ENCODE assay signal across 7 mouse cellular contexts in the genomic region with DNA sequence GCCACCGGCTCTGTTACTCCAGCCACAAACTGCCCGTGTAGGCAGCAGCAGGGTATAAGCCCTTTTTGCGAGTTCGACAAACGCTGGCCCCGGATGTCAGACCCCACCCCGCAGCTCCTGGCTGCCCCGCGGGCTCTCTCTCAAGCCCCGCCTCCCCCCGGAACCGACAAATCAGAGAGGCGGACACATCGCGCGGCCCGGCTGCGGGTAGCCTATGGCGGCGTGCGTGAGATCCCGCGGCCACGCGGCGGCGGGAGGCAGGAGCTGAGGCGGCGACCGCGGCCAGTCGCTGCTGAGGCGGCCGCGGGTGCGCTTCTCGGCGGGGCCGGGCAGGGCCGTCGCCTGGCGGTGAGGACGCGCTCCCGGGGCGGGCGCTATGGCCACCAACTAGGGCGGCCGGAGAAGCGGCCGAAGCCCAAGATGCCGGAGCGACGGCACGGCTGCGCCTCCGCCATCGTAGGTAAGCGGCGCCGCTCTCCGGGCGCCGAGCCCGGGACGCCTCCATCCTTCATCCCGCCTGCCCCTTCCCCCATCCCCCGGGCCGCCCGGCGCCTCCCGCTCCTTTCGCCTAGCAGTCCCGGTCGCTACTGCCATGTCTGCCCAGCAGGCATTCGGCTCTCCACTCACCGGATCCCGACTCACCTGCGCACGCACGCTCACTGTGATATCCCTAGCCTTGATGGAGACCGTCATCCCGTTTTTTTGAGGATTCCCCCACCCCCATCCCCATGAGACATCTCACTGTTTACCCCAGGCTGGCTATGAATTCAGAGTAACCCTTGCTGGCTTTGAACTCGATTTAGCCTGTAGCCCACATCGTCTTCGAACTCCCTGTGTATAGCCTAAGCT. TPM values are rescaled to one million over a fixed set of nuclear protein-coding genes. Genes with fewer than 3 reads are reported as not detected.
DNase-seq lines count a peak whose midpoint lies in the region; ATAC-seq and TF ChIP-seq lines count a peak whose summit lies in the region.

No protein-coding gene starts in this region.

- peak; percentile 96 to 98 for DNase-seq in adrenal gland, postnatal 36 days
- peak; percentile 96 to 99 for DNase-seq in heart, adult 2 months
- peak; percentile 94 for DNase-seq in kidney, adult 2 months
- DNase-seq in limb, embryonic 11.5 days (ENCODE audit: low spot score), result peak; percentile 98

- intact Hi-C loops in heart, adult 2 months (cut with DNase I), result loop anchor here (2.0 to 5.0 kb wide), 3 partner anchors 37 to 63 kb away; a partner anchor contains a TSS

- H3K36me3 ChIP-seq in embryonic facial prominence, embryonic 12.5 days, result peaks cover 6% of the 10 kb centered on the region; the same call in 1 of the 2 replicates
- no peaks in the 10 kb centered on the region for H3K36me3 ChIP-seq in heart, adult 2 months (ENCODE audit: control insufficient read depth, insufficient read depth, low read length)
- no peaks in the 10 kb centered on the region for H3K36me3 ChIP-seq in kidney, adult 2 months (ENCODE audit: control insufficient read depth, insufficient read depth, low read length)
- no peaks in the 10 kb centered on the region for H3K36me3 ChIP-seq in limb, embryonic 11.5 days (ENCODE audit: control insufficient read depth, insufficient read depth, low read length)
- peaks cover 10% of the 10 kb centered on the region; the same call in 1 of the 2 replicates for H3K36me3 ChIP-seq in midbrain, embryonic 13.5 days
- H3K36me3 ChIP-seq in small intestine, adult 2 months (ENCODE audit: control insufficient read depth, insufficient read depth, low read length), result no peaks in the 10 kb centered on the region

- ATAC-seq in embryonic facial prominence, embryonic 12.5 days (ENCODE audit: insufficient number of reproducible peaks, insufficient read depth, low FRiP score, low TSS enrichment), result peak; percentile 90
- ATAC-seq in limb, embryonic 11.5 days (ENCODE audit: insufficient number of reproducible peaks, low FRiP score, low TSS enrichment, low read depth), result peak; percentile 94
- peak; percentile 98 for ATAC-seq in midbrain, embryonic 13.5 days

- no peaks in the 10 kb centered on the region for H3K79me2 ChIP-seq in heart, adult 2 months (replicated peaks; ENCODE audit: control insufficient read depth, insufficient read depth, low read length)

- TF ChIP-seq CTCF in heart, adult 2 months (IDR thresholded peaks at IDR 0.05), result peak; percentile 40
- TF ChIP-seq CTCF in kidney, adult 2 months (conservative IDR thresholded peaks at IDR 0.05; ENCODE audit: insufficient read depth, insufficient read length, low read depth, low read length), result no peak
- no peak for TF ChIP-seq CTCF in small intestine, adult 2 months (IDR thresholded peaks at IDR 0.05; ENCODE audit: extremely low read depth, insufficient read length, insufficient replicate concordance, low read depth, low read length)

- no peak for TF ChIP-seq EP300 in heart, adult 2 months (IDR thresholded peaks at IDR 0.05; ENCODE audit: insufficient read depth, low read depth, low read length)

- H3K4me2 ChIP-seq in embryonic facial prominence, embryonic 12.5 days (replicated peaks), result peak overlapping the region; percentile 78
- H3K4me2 ChIP-seq in limb, embryonic 11.5 days (ENCODE audit: low read depth, severe bottlenecking), result peak overlapping the region; percentile 69
- H3K4me2 ChIP-seq in midbrain, embryonic 13.5 days (replicated peaks), result peak overlapping the region; percentile 70

- H3K27ac ChIP-seq in embryonic facial prominence, embryonic 12.5 days, result peak overlapping the region; percentile 78
- peak overlapping the region; percentile 68 for H3K27ac ChIP-seq in heart, adult 2 months
- H3K27ac ChIP-seq in kidney, adult 2 months (ENCODE audit: insufficient read depth, low read depth, low read length), result peak overlapping the region; percentile 25
- H3K27ac ChIP-seq in limb, embryonic 11.5 days (replicated peaks; ENCODE audit: low read depth, low read length), result peak overlapping the region; percentile 56; the same call in 1 of the 2 replicates
- H3K27ac ChIP-seq in midbrain, embryonic 13.5 days, result peak overlapping the region; percentile 87
- no peak overlapping the region for H3K27ac ChIP-seq in small intestine, adult 2 months (ENCODE audit: insufficient read depth, low read depth, low read length)

- TF ChIP-seq POLR2A in heart, adult 2 months (IDR thresholded peaks at IDR 0.05; ENCODE audit: insufficient read depth, low read depth, low read length), result peak; percentile 76
- no peak for TF ChIP-seq POLR2A in kidney, adult 2 months (IDR thresholded peaks at IDR 0.05; ENCODE audit: low read depth, low read length)
- peak; percentile 85 for TF ChIP-seq POLR2A in small intestine, adult 2 months (IDR thresholded peaks at IDR 0.05; ENCODE audit: low read depth, low read length)

- 0 out of 2 replicates have a peak, but pooled peaks cover 7% of the 10 kb centered on the region for H3K4me1 ChIP-seq in embryonic facial prominence, embryonic 12.5 days
- H3K4me1 ChIP-seq in heart, adult 2 months (ENCODE audit: control insufficient read depth, insufficient read depth, low read length), result peaks cover 15% of the 10 kb centered on the region
- H3K4me1 ChIP-seq in kidney, adult 2 months (ENCODE audit: control insufficient read depth, insufficient read depth, low read length), result 0 out of 2 replicates have a peak, but pooled peaks cover 6% of the 10 kb centered on the region
- peaks cover 3% of the 10 kb centered on the region; the same call in 1 of the 2 replicates for H3K4me1 ChIP-seq in limb, embryonic 11.5 days (ENCODE audit: control insufficient read depth, insufficient read depth, low read length)
- peaks cover 14% of the 10 kb centered on the region for H3K4me1 ChIP-seq in midbrain, embryonic 13.5 days (replicated peaks)
- peaks cover 5% of the 10 kb centered on the region; the same call in 1 of the 2 replicates for H3K4me1 ChIP-seq in small intestine, adult 2 months (ENCODE audit: control insufficient read depth, insufficient read depth, insufficient read length, low read length)

- H3K27me3 ChIP-seq in embryonic facial prominence, embryonic 12.5 days, result no peaks in the 10 kb centered on the region
- no peaks in the 10 kb centered on the region for H3K27me3 ChIP-seq in heart, adult 2 months (ENCODE audit: control insufficient read depth, insufficient read depth, low read length)
- H3K27me3 ChIP-seq in kidney, adult 2 months (replicated peaks; ENCODE audit: control insufficient read depth, insufficient read depth, low read length), result no peaks in the 10 kb centered on the region
- H3K27me3 ChIP-seq in limb, embryonic 11.5 days (ENCODE audit: control insufficient read depth, insufficient read depth, low read length), result no peaks in the 10 kb centered on the region
- H3K27me3 ChIP-seq in midbrain, embryonic 13.5 days, result no peaks in the 10 kb centered on the region
- peaks cover 9% of the 10 kb centered on the region for H3K27me3 ChIP-seq in small intestine, adult 2 months (ENCODE audit: control insufficient read depth, insufficient read depth, low read length)

- H3K4me3 ChIP-seq in embryonic facial prominence, embryonic 12.5 days, result peak overlapping the region; percentile 76
- peak overlapping the region; percentile 77 for H3K4me3 ChIP-seq in heart, adult 2 months
- peak overlapping the region; percentile 60 for H3K4me3 ChIP-seq in kidney, adult 2 months (ENCODE audit: insufficient read depth, low read depth, low read length)
- H3K4me3 ChIP-seq in limb, embryonic 11.5 days (ENCODE audit: low read depth, low read length), result peak overlapping the region; percentile 62
- peak overlapping the region; percentile 76 for H3K4me3 ChIP-seq in midbrain, embryonic 13.5 days (replicated peaks)
- peak overlapping the region; percentile 79 for H3K4me3 ChIP-seq in small intestine, adult 2 months (ENCODE audit: low read depth, low read length)

- peak overlapping the region; percentile 90 for H3K9ac ChIP-seq in embryonic facial prominence, embryonic 12.5 days
- peak overlapping the region; percentile 83 for H3K9ac ChIP-seq in heart, adult 2 months (ENCODE audit: low read depth, low read length)
- peak overlapping the region; percentile 90 for H3K9ac ChIP-seq in limb, embryonic 11.5 days (ENCODE audit: low read length)
- H3K9ac ChIP-seq in midbrain, embryonic 13.5 days (replicated peaks), result peak overlapping the region; percentile 91

- WGBS in embryonic facial prominence, embryonic 12.5 days, result 1% methylated on average over 67 of the region's 86 CpGs
- WGBS in heart, adult 2 months, result 2% methylated on average over 84 of the region's 86 CpGs
- WGBS in kidney, adult 2 months, result under 1% methylated on average over 86 of the region's 86 CpGs
- 1% methylated on average over 66 of the region's 86 CpGs for WGBS in limb, embryonic 11.5 days
- WGBS in midbrain, embryonic 13.5 days, result under 1% methylated on average over 85 of the region's 86 CpGs
- whole genome bisulfite sequencing in small intestine, adult 2 months, result 2% methylated on average over 83 of the region's 86 CpGs

- H3K9me3 ChIP-seq in embryonic facial prominence, embryonic 12.5 days, result no peaks in the 10 kb centered on the region
- H3K9me3 ChIP-seq in limb, embryonic 11.5 days (ENCODE audit: control insufficient read depth, low read length), result 0 out of 2 replicates have a peak, but pooled peaks cover 4% of the 10 kb centered on the region
- H3K9me3 ChIP-seq in midbrain, embryonic 13.5 days, result 0 out of 2 replicates have a peak, but pooled peaks cover 3% of the 10 kb centered on the region

RNA-seq across cellular contexts. Expression of a gene that starts 6.3 kb away (rescaled TPM):
- total RNA-seq in adrenal gland, postnatal 36 days (2021), result 10 to 100 TPM; 47.8 to 48.8 TPM
- polyA plus RNA-seq in embryonic facial prominence, embryonic 12.5 days (2016; fragmentation: Nextera tagmentation; extraction: Ambion mirVana), result 77.2 and 83.6 TPM in 2 replicates
- total RNA-seq in heart, adult 2 months (2021), result 1 to 10 TPM; 7.4 to 9.4 TPM
- 10.1 and 12.6 TPM in 2 replicates for polyA plus RNA-seq in heart, adult 2 months (2012; rRNA removed)
- polyA plus RNA-seq in kidney, adult 2 months (2012; rRNA removed), result 8.0 and 8.7 TPM in 2 replicates
- polyA plus RNA-seq in limb, embryonic 11.5 days (2014; fragmentation: Nextera tagmentation; extraction: Ambion mirVana), result 73.0 and 76.4 TPM in 2 replicates
- polyA plus RNA-seq in midbrain, embryonic 13.5 days (2015; fragmentation: Nextera tagmentation; extraction: Ambion mirVana), result 47.4 and 51.0 TPM in 2 replicates
- polyA plus RNA-seq in small intestine, adult 2 months (2012; rRNA removed), result 4.4 and 4.8 TPM in 2 replicates

RNA-seq across cellular contexts. Expression of a gene that starts 50.3 kb away (rescaled TPM):
- total RNA-seq in adrenal gland, postnatal 36 days (2021), result 10 to 100 TPM; 27.2 to 39.6 TPM
- 42.0 and 42.9 TPM in 2 replicates for polyA plus RNA-seq in embryonic facial prominence, embryonic 12.5 days (2016; fragmentation: Nextera tagmentation; extraction: Ambion mirVana)
- 10 to 100 TPM in 1 of 2 experiments, 1 to 10 TPM in 1; 9.3 to 11.2 TPM for total RNA-seq in heart, adult 2 months (2021)
- 9.5 and 10.3 TPM in 2 replicates for polyA plus RNA-seq in heart, adult 2 months (2012; rRNA removed)
- polyA plus RNA-seq in kidney, adult 2 months (2012; rRNA removed), result 14.4 and 19.3 TPM in 2 replicates
- polyA plus RNA-seq in limb, embryonic 11.5 days (2014; fragmentation: Nextera tagmentation; extraction: Ambion mirVana), result 29.6 and 30.2 TPM in 2 replicates
- polyA plus RNA-seq in midbrain, embryonic 13.5 days (2015; fragmentation: Nextera tagmentation; extraction: Ambion mirVana), result 79.3 and 82.2 TPM in 2 replicates
- polyA plus RNA-seq in small intestine, adult 2 months (2012; rRNA removed), result 6.6 and 9.7 TPM in 2 replicates

RNA-seq across cellular contexts. Expression of a gene that starts 50.4 kb away (rescaled TPM):
- 100 to 1,000 TPM in 1 of 2 experiments, 10 to 100 TPM in 1; 100.0 to 138 TPM for total RNA-seq in adrenal gland, postnatal 36 days (2021)
- 24.0 and 26.7 TPM in 2 replicates for polyA plus RNA-seq in embryonic facial prominence, embryonic 12.5 days (2016; fragmentation: Nextera tagmentation; extraction: Ambion mirVana)
- 1 to 10 TPM; 3.2 to 4.6 TPM for total RNA-seq in heart, adult 2 months (2021)
- polyA plus RNA-seq in heart, adult 2 months (2012; rRNA removed), result 5.9 and 6.5 TPM in 2 replicates
- polyA plus RNA-seq in kidney, adult 2 months (2012; rRNA removed), result 440 and 469 TPM in 2 replicates
- 25.4 and 29.0 TPM in 2 replicates for polyA plus RNA-seq in limb, embryonic 11.5 days (2014; fragmentation: Nextera tagmentation; extraction: Ambion mirVana)
- 30.4 and 33.4 TPM in 2 replicates for polyA plus RNA-seq in midbrain, embryonic 13.5 days (2015; fragmentation: Nextera tagmentation; extraction: Ambion mirVana)
- polyA plus RNA-seq in small intestine, adult 2 months (2012; rRNA removed), result 35.9 and 54.6 TPM in 2 replicates
